Mouse (Mus musculus): ENCODE results near the gene Wdr35.

DNA sequence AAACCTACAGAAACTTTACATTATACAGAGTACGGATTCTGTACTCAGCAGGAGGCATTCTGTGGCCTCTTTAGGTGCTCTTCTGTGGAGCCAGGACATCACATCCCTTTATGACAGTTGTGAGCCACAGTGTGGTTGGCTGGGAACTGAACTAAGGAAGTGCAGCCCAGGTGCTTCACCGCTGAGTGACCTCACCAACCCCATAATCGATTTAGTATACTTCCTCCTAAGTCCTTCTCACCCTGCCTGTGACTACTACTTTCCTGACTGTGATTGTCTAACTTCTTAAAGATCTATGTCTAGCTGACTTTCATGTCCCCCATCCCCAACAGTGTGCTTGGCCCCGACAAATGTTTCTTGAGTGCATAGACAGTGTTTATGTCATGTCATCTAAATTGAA, 24.6 kb downstream of the Wdr35 start:
- TF ChIP-seq CTCF (IDR thresholded peaks at IDR 0.05; ENCODE audit: borderline replicate concordance, insufficient read depth, low read length) = no peak
- TF ChIP-seq POLR2A (IDR thresholded peaks at IDR 0.05; ENCODE audit: low read depth, low read length) = no peak
